Mouse (Mus musculus): ENCODE data around the gene Rxrb. TPM values are rescaled to one million over a fixed set of nuclear protein-coding genes. Genes with fewer than 3 reads are reported as not detected.

The Rxrb gene
- polyA plus RNA-seq, 1 experiment from 2014 or later: 46.1 TPM

DNA sequence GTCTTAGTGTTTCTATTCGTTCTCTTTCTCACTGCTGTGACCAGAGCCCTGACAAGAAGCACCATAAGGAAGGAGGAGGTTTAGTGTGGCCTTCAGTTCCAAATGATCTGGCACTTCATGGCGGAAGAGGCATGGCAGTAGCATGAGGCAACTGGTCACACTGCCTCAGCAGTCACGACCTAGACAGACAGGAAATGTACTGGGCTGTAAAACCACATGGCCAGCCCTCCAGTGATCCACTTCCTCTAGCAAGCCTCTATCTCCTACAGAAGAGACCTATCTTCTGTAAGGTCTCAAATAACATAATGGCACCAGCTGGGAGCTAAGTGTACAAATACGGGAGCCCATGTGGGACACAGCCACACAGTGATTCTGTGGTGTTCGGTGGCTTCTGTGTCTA, 40.5 kb downstream of the Rxrb start:
- no peak for TF ChIP-seq CTCF (IDR thresholded peaks at IDR 0.05; ENCODE audit: low read depth)
- Histone ChIP-seq H3K9me3 (replicated peaks; ENCODE audit: low read length) (no peaks in the 10 kb centered on the region), H3K4me1 (replicated peaks; ENCODE audit: insufficient read depth, low read length) (no peaks in the 10 kb centered on the region), H3K27ac (no peak overlapping the region), H3K36me3 (ENCODE audit: insufficient read depth, low read length) (no peaks in the 10 kb centered on the region), H3K27me3 (ENCODE audit: insufficient read depth, low read length) (no peaks in the 10 kb centered on the region; the same call in 1 of the 2 replicates), H3K9ac (ENCODE audit: low read depth, low read length) (no peak overlapping the region), H3K4me2 (ENCODE audit: low read length) (no peak overlapping the region), H3K4me3 (replicated peaks; ENCODE audit: low read depth, low read length) (no peak overlapping the region)
- DNase-seq (ENCODE audit: low spot score) (no peak), ATAC-seq (replicated peaks; ENCODE audit: low FRiP score, low read depth) (no peak)
- WGBS: 60% methylated on average over 5 of the region's 5 CpGs

DNA sequence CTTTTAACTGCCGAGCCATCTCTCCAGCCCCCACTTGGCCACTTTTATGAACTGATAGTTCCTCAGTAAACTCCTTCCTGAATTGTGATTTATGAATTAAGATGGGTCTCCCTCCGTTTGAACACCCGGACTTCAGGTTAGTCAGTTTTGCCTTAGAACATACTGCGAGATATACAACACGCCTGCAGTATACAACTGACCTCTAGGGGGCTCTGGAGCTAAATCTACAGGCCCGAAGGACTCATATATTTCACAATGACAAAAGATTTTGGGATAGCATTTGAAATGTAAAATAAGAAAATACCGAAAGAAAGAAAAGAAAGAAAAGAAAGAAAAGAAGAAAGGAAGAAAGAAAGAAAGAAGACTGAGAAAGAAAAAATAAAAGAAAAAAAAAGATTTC, 43.7 kb downstream of the Rxrb start:
- DNase-seq (ENCODE audit: low spot score) (peak; percentile 60), ATAC-seq (replicated peaks; ENCODE audit: low FRiP score, low read depth) (no peak)
- no peaks in the 10 kb centered on the region for H3K4me1 ChIP-seq (replicated peaks; ENCODE audit: insufficient read depth, low read length)
- H3K36me3 ChIP-seq (ENCODE audit: insufficient read depth, low read length): no peaks in the 10 kb centered on the region
- H3K9me3 ChIP-seq (replicated peaks; ENCODE audit: low read length): no peaks in the 10 kb centered on the region
- 46% methylated on average over 7 of the region's 7 CpGs for WGBS
- no peaks in the 10 kb centered on the region; the same call in 1 of the 2 replicates for H3K27me3 ChIP-seq (ENCODE audit: insufficient read depth, low read length)
- H3K9ac ChIP-seq (ENCODE audit: low read depth, low read length): no peak overlapping the region
- no peak overlapping the region for H3K4me2 ChIP-seq (ENCODE audit: low read length)
- H3K4me3 ChIP-seq (replicated peaks; ENCODE audit: low read depth, low read length): no peak overlapping the region
- no peak overlapping the region for H3K27ac ChIP-seq
- peak; percentile 70 for TF ChIP-seq CTCF (IDR thresholded peaks at IDR 0.05; ENCODE audit: low read depth)

DNA sequence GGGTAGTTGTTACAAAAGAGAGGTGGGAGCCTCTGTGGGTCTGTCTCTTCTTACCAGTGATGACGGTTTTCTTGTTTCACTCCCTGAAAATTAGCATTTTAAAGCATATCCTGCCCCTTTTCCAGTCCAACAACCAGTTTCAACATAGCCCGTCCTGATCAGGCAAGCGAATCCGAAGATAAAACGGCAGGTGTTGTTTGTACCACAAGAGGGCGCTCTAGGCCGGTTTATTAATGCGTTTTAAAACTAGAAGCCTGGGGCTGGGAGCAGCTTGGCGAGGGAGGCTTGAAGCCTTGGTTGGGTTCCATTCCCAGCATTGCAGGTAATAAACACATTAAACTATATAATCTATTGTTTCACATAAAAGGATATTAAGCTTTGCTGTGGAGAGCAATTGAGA, 45.9 kb downstream of the Rxrb start:
- H3K4me2 ChIP-seq (ENCODE audit: low read length): no peak overlapping the region
- H3K27me3 ChIP-seq (ENCODE audit: insufficient read depth, low read length): no peaks in the 10 kb centered on the region; the same call in 1 of the 2 replicates
- H3K27ac ChIP-seq: no peak overlapping the region
- DNase-seq (ENCODE audit: low spot score) (peak; percentile 90), ATAC-seq (replicated peaks; ENCODE audit: low FRiP score, low read depth) (no peak)
- WGBS: under 1% methylated on average over 9 of the region's 9 CpGs
- no peak overlapping the region for H3K9ac ChIP-seq (ENCODE audit: low read depth, low read length)
- no peaks in the 10 kb centered on the region for H3K9me3 ChIP-seq (replicated peaks; ENCODE audit: low read length)
- H3K4me1 ChIP-seq (replicated peaks; ENCODE audit: insufficient read depth, low read length): no peaks in the 10 kb centered on the region
- TF ChIP-seq CTCF (IDR thresholded peaks at IDR 0.05; ENCODE audit: low read depth): peak; percentile 86
- H3K4me3 ChIP-seq (replicated peaks; ENCODE audit: low read depth, low read length): no peak overlapping the region
- H3K36me3 ChIP-seq (ENCODE audit: insufficient read depth, low read length): no peaks in the 10 kb centered on the region

DNA sequence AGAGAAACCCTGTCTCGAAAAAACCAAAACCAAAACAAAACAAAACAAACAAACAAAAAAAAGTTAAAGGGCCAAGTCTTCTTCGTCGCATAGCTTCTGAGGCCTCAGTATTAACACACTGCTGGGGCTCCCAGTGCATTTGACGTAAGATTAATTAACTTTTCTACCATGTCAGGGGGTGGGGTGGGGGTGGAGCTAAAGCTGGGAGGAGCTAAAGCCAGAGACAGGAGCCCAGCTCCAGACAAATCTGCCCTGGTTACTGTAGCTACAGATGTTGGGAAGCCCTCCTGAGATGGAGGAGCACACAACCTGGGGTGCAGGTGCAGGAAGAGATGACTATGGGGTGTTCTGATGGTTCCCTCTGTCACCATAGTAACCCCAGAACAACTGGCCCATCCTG, 46.5 kb downstream of the Rxrb start:
- Histone ChIP-seq H3K4me1 (replicated peaks; ENCODE audit: insufficient read depth, low read length) (no peaks in the 10 kb centered on the region), H3K9ac (ENCODE audit: low read depth, low read length) (no peak overlapping the region), H3K9me3 (replicated peaks; ENCODE audit: low read length) (no peaks in the 10 kb centered on the region), H3K4me3 (replicated peaks; ENCODE audit: low read depth, low read length) (no peak overlapping the region), H3K4me2 (ENCODE audit: low read length) (no peak overlapping the region), H3K36me3 (ENCODE audit: insufficient read depth, low read length) (no peaks in the 10 kb centered on the region), H3K27ac (no peak overlapping the region), H3K27me3 (ENCODE audit: insufficient read depth, low read length) (no peaks in the 10 kb centered on the region; the same call in 1 of the 2 replicates)
- DNase-seq (ENCODE audit: low spot score): no peak
- WGBS: 48% methylated on average over 4 of the region's 4 CpGs
- TF ChIP-seq CTCF (IDR thresholded peaks at IDR 0.05; ENCODE audit: low read depth): no peak
- no peak for ATAC-seq (replicated peaks; ENCODE audit: low FRiP score, low read depth)

DNA sequence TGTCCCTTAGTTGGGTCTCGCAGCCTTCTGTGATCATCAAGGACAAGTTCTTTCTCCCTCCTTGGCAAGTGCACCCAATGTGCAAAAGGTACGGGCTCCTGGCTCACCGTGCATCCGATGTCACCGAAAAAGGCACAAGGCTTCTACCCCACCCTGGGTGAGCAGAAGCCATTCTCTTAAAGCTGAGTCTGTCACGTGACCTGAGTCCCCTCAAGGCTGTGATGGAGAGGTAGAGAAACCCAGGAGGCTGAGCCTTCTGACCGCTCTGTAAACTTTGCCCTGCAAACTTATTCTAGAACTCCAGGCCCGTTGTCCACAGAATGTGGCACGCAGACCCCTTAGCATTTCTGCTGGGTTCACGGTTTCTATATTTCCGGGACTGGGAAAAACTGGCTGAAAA, 47.4 kb downstream of the Rxrb start:
- DNase-seq (ENCODE audit: low spot score) (no peak), ATAC-seq (replicated peaks; ENCODE audit: low FRiP score, low read depth) (no peak)
- no peak for TF ChIP-seq CTCF (IDR thresholded peaks at IDR 0.05; ENCODE audit: low read depth)
- Histone ChIP-seq H3K36me3 (ENCODE audit: insufficient read depth, low read length) (no peaks in the 10 kb centered on the region), H3K4me3 (replicated peaks; ENCODE audit: low read depth, low read length) (no peak overlapping the region), H3K27ac (no peak overlapping the region), H3K27me3 (ENCODE audit: insufficient read depth, low read length) (no peaks in the 10 kb centered on the region; the same call in 1 of the 2 replicates), H3K4me2 (ENCODE audit: low read length) (no peak overlapping the region), H3K4me1 (replicated peaks; ENCODE audit: insufficient read depth, low read length) (no peaks in the 10 kb centered on the region), H3K9ac (ENCODE audit: low read depth, low read length) (no peak overlapping the region), H3K9me3 (replicated peaks; ENCODE audit: low read length) (no peaks in the 10 kb centered on the region)
- 86% methylated on average over 11 of the region's 11 CpGs for WGBS

DNA sequence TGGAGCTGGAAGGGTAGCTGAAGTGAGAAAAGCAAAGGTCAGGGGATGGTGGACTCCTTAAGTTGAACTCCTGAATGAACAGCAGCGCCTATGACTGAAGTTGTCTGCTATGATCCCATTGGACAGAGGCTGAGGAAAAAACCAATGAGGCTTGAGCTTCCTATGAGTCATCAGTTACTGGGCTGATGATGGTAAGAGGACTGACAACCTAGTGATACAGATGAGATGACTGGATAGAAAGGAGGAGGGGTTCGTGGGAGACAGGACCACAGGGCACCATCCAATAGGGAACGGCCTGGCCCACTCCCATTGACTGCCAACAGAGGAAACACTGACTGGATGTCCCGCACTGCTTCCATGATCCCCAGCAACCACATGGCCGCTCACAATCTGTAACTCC, 48.0 kb downstream of the Rxrb start:
- Histone ChIP-seq H3K36me3 (ENCODE audit: insufficient read depth, low read length) (no peaks in the 10 kb centered on the region), H3K27me3 (ENCODE audit: insufficient read depth, low read length) (no peaks in the 10 kb centered on the region; the same call in 1 of the 2 replicates), H3K4me2 (ENCODE audit: low read length) (no peak overlapping the region), H3K9ac (ENCODE audit: low read depth, low read length) (no peak overlapping the region), H3K9me3 (replicated peaks; ENCODE audit: low read length) (no peaks in the 10 kb centered on the region), H3K27ac (no peak overlapping the region), H3K4me3 (replicated peaks; ENCODE audit: low read depth, low read length) (no peak overlapping the region), H3K4me1 (replicated peaks; ENCODE audit: insufficient read depth, low read length) (no peaks in the 10 kb centered on the region)
- no peak for TF ChIP-seq CTCF (IDR thresholded peaks at IDR 0.05; ENCODE audit: low read depth)
- 18% methylated on average over 5 of the region's 5 CpGs for WGBS
- ATAC-seq (replicated peaks; ENCODE audit: low FRiP score, low read depth) (peak; percentile 62), DNase-seq (ENCODE audit: low spot score) (peak; percentile 94)

DNA sequence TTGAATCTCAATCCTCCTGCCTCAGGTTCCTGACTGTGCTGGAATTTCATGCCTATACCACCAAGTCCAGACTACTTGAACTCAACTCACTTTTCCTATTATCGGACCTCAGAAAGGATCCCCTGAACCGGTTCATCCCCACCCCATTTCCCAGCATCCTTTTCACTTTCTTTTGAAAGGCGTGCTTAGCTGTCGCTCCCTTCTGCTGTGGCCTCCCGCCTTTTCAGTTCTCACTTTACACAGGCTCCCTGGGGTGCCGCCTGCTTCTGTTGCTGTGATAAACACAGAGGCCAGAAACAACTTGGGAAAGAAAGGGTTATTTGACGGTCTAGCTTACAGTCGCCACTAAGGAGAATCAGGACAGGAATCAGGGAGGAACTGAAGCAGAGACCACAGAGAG, 51.5 kb downstream of the Rxrb start:
- H3K36me3 ChIP-seq (ENCODE audit: insufficient read depth, low read length): no peaks in the 10 kb centered on the region
- no peaks in the 10 kb centered on the region for H3K9me3 ChIP-seq (replicated peaks; ENCODE audit: low read length)
- no peak for ATAC-seq (replicated peaks; ENCODE audit: low FRiP score, low read depth)
- no peak for TF ChIP-seq CTCF (IDR thresholded peaks at IDR 0.05; ENCODE audit: low read depth)
- H3K27me3 ChIP-seq (ENCODE audit: insufficient read depth, low read length): no peaks in the 10 kb centered on the region
- H3K4me3 ChIP-seq (replicated peaks; ENCODE audit: low read depth, low read length): no peak overlapping the region
- no peak overlapping the region for H3K27ac ChIP-seq
- WGBS: 12% methylated on average over 8 of the region's 8 CpGs
- H3K4me2 ChIP-seq (ENCODE audit: low read length): no peak overlapping the region
- no peaks in the 10 kb centered on the region for H3K4me1 ChIP-seq (replicated peaks; ENCODE audit: insufficient read depth, low read length)
- no peak for DNase-seq (ENCODE audit: low spot score)
- no peak overlapping the region for H3K9ac ChIP-seq (ENCODE audit: low read depth, low read length)

All from kidney, postnatal 0 days (tissue).